Mouse (Mus musculus) E14TG2a.4 (cell line): Measurements from ENCODE around the gene Dennd6b.

Experiments used
- CTCF ChIP-seq: conservative IDR thresholded peaks from 2 replicates; pipeline ENCODE4 v1.5.1; 2014; ENCODE audit warnings: low read length
- NANOG ChIP-seq: IDR thresholded peaks from 2 replicates; pipeline ENCODE4 v1.6.1; 2014; ENCODE audit warnings: borderline replicate concordance, low read length, mixed read lengths
- POU5F1 ChIP-seq: IDR thresholded peaks from 2 replicates; pipeline ENCODE4 v1.6.1; 2014; ENCODE audit warnings: low read length, borderline replicate concordance

DNA sequence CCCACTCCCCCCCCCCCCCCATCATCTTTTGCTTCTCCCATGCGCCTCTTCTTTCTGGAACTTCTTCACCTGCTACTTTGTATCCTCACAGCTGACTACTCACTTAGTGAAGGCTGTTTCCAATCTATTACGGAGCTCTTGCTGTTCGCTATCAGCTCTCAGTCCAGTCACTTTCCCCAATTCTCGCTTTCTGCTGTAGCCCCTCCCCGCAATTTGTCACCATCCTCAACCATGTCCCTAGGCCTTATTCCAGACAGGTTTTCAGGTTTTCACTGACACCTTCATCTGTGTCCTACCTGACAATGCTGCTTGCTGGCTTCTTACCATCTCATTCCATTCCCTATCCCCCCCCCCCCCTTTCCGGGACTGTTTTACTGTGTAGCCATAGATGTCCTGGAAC, 16.2 kb upstream of the Dennd6b start:
- TF ChIP-seq CTCF: no peak
- no peak for TF ChIP-seq NANOG
- TF ChIP-seq POU5F1: no peak
